Mouse (Mus musculus) E14TG2a.4 (cell line): Measurements from ENCODE around the gene Por.

ENCODE experiments used
- CTCF ChIP-seq: conservative IDR thresholded peaks from 2 replicates; pipeline ENCODE4 v1.5.1; 2014; ENCODE audit warnings: low read length
- NANOG ChIP-seq: IDR thresholded peaks from 2 replicates; pipeline ENCODE4 v1.6.1; 2014; ENCODE audit warnings: borderline replicate concordance, low read length, mixed read lengths
- POU5F1 ChIP-seq: IDR thresholded peaks from 2 replicates; pipeline ENCODE4 v1.6.1; 2014; ENCODE audit warnings: low read length, borderline replicate concordance

DNA sequence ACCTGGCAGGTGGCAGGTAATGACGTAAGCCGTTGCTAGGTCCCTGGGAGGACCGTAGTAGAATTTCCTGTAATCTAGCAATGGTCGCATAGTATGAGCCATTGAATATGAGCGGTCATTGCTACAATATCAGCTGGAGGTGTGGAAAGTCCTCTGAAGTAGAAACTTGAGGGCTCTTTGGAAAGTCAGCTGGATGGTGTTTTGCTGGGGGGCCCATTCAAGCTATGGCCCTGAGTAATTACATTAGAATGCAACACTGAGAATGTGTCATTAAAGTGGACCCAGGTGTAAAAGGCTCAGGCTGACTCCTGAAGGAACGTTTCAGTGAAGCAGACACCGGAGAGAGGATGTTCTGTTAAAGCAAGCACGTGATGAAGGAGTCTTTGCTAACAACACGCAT is 49.3 kb upstream of the Por start:
- TF ChIP-seq CTCF, result no peak
- TF ChIP-seq POU5F1, result no peak
- TF ChIP-seq NANOG, result no peak
